Mouse (Mus musculus): Measurements from ENCODE around the gene Tnnt2. TPM values are rescaled to one million over a fixed set of nuclear protein-coding genes. Genes with fewer than 3 reads are reported as not detected.

The Tnnt2 gene
- polyA plus RNA-seq, 1 experiment from 2014 or later = 0.63 TPM

DNA sequence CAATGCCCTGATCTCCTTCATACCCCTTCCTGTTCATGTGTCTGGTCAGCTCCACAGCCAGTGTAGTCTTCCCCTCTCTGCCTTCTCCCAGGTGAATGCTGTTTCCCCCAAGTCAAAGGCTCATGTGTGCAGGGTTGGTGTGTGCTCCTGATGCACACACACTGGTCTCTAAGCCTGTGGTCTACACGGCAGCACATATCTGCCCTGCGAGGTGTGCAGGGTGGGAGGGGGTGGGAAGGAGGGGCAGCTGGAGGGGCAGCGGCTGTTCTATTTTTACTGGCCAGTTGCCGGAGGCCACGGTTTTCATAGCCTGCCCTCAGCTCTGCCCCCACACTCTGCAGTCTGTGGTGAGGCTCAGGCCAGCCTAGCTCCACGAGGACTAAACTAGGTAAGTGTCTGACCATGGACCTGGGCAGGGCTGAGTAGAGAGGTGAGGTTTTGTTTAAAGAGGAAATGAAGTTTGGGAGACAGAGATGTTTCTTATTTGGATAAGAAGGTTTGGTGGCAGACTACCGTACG lies 37.0 kb upstream of the Tnnt2 start:
- 80% methylated on average over 8 of the region's 8 CpGs for WGBS
- Histone ChIP-seq H3K36me3 (ENCODE audit: control insufficient read depth, insufficient read depth) (no peaks in the 10 kb centered on the region), H3K4me3 (replicated peaks; ENCODE audit: low read length) (no peak overlapping the region), H3K9me3 (ENCODE audit: control insufficient read depth, low read length) (no peaks in the 10 kb centered on the region), H3K4me1 (replicated peaks; ENCODE audit: control insufficient read depth, insufficient read depth, low read length) (peaks cover 4% of the 10 kb centered on the region), H3K4me2 (ENCODE audit: low read length) (no peak overlapping the region), H3K27ac (ENCODE audit: low read length) (no peak overlapping the region), H3K27me3 (replicated peaks; ENCODE audit: control insufficient read depth, insufficient read depth, low read length) (no peaks in the 10 kb centered on the region), H3K9ac (replicated peaks; ENCODE audit: low read depth, low read length) (no peak overlapping the region)
- ATAC-seq = no peak

- H3K4me3 ChIP-seq (replicated peaks; ENCODE audit: low read length) = no peak overlapping the region
- H3K27ac ChIP-seq (ENCODE audit: low read length) = no peak overlapping the region
- H3K9me3 ChIP-seq (ENCODE audit: control insufficient read depth, low read length) = no peaks in the 10 kb centered on the region
- no peaks in the 10 kb centered on the region for H3K36me3 ChIP-seq (ENCODE audit: control insufficient read depth, insufficient read depth)
- 48% methylated on average over 8 of the region's 8 CpGs for WGBS
- no peak for ATAC-seq
- peaks cover 4% of the 10 kb centered on the region for H3K4me1 ChIP-seq (replicated peaks; ENCODE audit: control insufficient read depth, insufficient read depth, low read length)
- no peaks in the 10 kb centered on the region for H3K27me3 ChIP-seq (replicated peaks; ENCODE audit: control insufficient read depth, insufficient read depth, low read length)
- no peak overlapping the region for H3K9ac ChIP-seq (replicated peaks; ENCODE audit: low read depth, low read length)
- no peak overlapping the region for H3K4me2 ChIP-seq (ENCODE audit: low read length)
Observed at GRCm38 (mm10) chr1:135800192-135800950, 35.8 kb upstream of the Tnnt2 start.

- no peaks in the 10 kb centered on the region for H3K36me3 ChIP-seq (ENCODE audit: control insufficient read depth, insufficient read depth)
- no peaks in the 10 kb centered on the region for H3K27me3 ChIP-seq (replicated peaks; ENCODE audit: control insufficient read depth, insufficient read depth, low read length)
- no peak overlapping the region for H3K4me3 ChIP-seq (replicated peaks; ENCODE audit: low read length)
- no peak overlapping the region for H3K9ac ChIP-seq (replicated peaks; ENCODE audit: low read depth, low read length)
- ATAC-seq = no peak
- H3K27ac ChIP-seq (ENCODE audit: low read length) = no peak overlapping the region
- peaks cover under 1% of the 10 kb centered on the region for H3K4me1 ChIP-seq (replicated peaks; ENCODE audit: control insufficient read depth, insufficient read depth, low read length)
- H3K9me3 ChIP-seq (ENCODE audit: control insufficient read depth, low read length) = no peaks in the 10 kb centered on the region
- H3K4me2 ChIP-seq (ENCODE audit: low read length) = no peak overlapping the region
- 60% methylated on average over 10 of the region's 10 CpGs for WGBS
Observed at GRCm38 (mm10) chr1:135807546-135807945, 28.6 kb upstream of the Tnnt2 start.

DNA sequence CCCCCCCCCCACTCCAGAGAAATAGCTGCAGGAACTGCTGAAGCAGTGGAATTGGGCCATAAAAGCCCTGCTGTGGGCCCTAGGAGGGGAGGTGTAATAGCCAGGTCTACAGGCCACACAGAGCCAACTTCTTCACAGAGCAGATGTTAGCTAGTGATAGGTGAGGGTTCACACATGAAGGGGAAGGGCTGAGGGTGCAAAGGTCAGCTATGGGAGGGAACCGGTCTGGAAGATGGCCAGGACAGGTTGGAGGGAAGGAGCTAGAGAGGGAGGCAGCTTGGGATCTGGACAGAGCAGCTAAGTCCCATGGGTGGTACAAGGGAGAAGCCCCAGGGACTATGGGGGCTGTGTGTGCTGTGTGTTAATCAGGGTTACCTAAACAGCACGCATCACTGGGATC lies 26.0 kb upstream of the Tnnt2 start:
- Histone ChIP-seq H3K4me3 (replicated peaks; ENCODE audit: low read length) (no peak overlapping the region), H3K36me3 (ENCODE audit: control insufficient read depth, insufficient read depth) (no peaks in the 10 kb centered on the region), H3K4me2 (ENCODE audit: low read length) (no peak overlapping the region), H3K27ac (ENCODE audit: low read length) (no peak overlapping the region), H3K27me3 (replicated peaks; ENCODE audit: control insufficient read depth, insufficient read depth, low read length) (no peaks in the 10 kb centered on the region), H3K9ac (replicated peaks; ENCODE audit: low read depth, low read length) (no peak overlapping the region), H3K9me3 (ENCODE audit: control insufficient read depth, low read length) (no peaks in the 10 kb centered on the region), H3K4me1 (replicated peaks; ENCODE audit: control insufficient read depth, insufficient read depth, low read length) (peaks cover 8% of the 10 kb centered on the region)
- 92% methylated on average over 2 of the region's 2 CpGs for WGBS
- ATAC-seq = no peak

GRCm38 (mm10) chr1:135811016-135811646 lies 25.0 kb upstream of the Tnnt2 start:
- no peak overlapping the region for H3K27ac ChIP-seq (ENCODE audit: low read length)
- H3K27me3 ChIP-seq (replicated peaks; ENCODE audit: control insufficient read depth, insufficient read depth, low read length) = no peaks in the 10 kb centered on the region
- no peak overlapping the region for H3K9ac ChIP-seq (replicated peaks; ENCODE audit: low read depth, low read length)
- no peak overlapping the region for H3K4me3 ChIP-seq (replicated peaks; ENCODE audit: low read length)
- 37% methylated on average over 7 of the region's 7 CpGs for whole genome bisulfite sequencing
- H3K4me2 ChIP-seq (ENCODE audit: low read length) = no peak overlapping the region
- H3K36me3 ChIP-seq (ENCODE audit: control insufficient read depth, insufficient read depth) = no peaks in the 10 kb centered on the region
- peaks cover 8% of the 10 kb centered on the region for H3K4me1 ChIP-seq (replicated peaks; ENCODE audit: control insufficient read depth, insufficient read depth, low read length)
- no peaks in the 10 kb centered on the region for H3K9me3 ChIP-seq (ENCODE audit: control insufficient read depth, low read length)
- ATAC-seq = no peak

GRCm38 (mm10) chr1:135812205-135812604 lies 23.9 kb upstream of the Tnnt2 start:
- H3K27me3 ChIP-seq (replicated peaks; ENCODE audit: control insufficient read depth, insufficient read depth, low read length) = peaks cover 7% of the 10 kb centered on the region
- H3K4me1 ChIP-seq (replicated peaks; ENCODE audit: control insufficient read depth, insufficient read depth, low read length) = peaks cover 8% of the 10 kb centered on the region
- H3K36me3 ChIP-seq (ENCODE audit: control insufficient read depth, insufficient read depth) = no peaks in the 10 kb centered on the region
- no peak overlapping the region for H3K9ac ChIP-seq (replicated peaks; ENCODE audit: low read depth, low read length)
- no peak for ATAC-seq
- no peaks in the 10 kb centered on the region for H3K9me3 ChIP-seq (ENCODE audit: control insufficient read depth, low read length)
- H3K4me2 ChIP-seq (ENCODE audit: low read length) = no peak overlapping the region
- H3K4me3 ChIP-seq (replicated peaks; ENCODE audit: low read length) = no peak overlapping the region
- no peak overlapping the region for H3K27ac ChIP-seq (ENCODE audit: low read length)
- WGBS = 70% methylated on average over 3 of the region's 3 CpGs

DNA sequence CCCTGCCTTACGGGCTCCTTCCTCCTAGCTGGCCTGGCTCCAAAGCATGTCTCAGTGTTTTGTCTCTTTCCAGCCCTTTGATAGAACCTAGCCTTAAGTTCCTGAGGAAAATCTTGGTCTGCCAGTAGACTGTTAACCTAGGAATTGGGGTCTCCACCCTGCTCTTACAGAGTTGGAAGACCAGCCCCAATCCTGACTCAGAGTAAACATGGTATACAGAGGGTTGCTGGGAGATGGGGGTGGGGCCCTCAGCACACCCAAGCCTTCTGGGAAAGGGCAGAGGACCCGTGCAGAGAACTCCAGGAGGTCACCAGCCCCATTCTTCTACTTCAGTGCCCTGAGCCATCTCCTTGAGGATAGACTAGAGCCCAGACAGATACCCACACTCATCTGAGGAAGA lies 23.5 kb upstream of the Tnnt2 start:
- Histone ChIP-seq H3K27me3 (replicated peaks; ENCODE audit: control insufficient read depth, insufficient read depth, low read length) (peaks cover 11% of the 10 kb centered on the region), H3K4me2 (ENCODE audit: low read length) (no peak overlapping the region), H3K9me3 (ENCODE audit: control insufficient read depth, low read length) (no peaks in the 10 kb centered on the region), H3K4me3 (replicated peaks; ENCODE audit: low read length) (no peak overlapping the region), H3K4me1 (replicated peaks; ENCODE audit: control insufficient read depth, insufficient read depth, low read length) (peaks cover 8% of the 10 kb centered on the region), H3K27ac (ENCODE audit: low read length) (no peak overlapping the region), H3K9ac (replicated peaks; ENCODE audit: low read depth, low read length) (no peak overlapping the region), H3K36me3 (ENCODE audit: control insufficient read depth, insufficient read depth) (no peaks in the 10 kb centered on the region)
- ATAC-seq = no peak
- 20% methylated on average over 2 of the region's 2 CpGs for WGBS

DNA sequence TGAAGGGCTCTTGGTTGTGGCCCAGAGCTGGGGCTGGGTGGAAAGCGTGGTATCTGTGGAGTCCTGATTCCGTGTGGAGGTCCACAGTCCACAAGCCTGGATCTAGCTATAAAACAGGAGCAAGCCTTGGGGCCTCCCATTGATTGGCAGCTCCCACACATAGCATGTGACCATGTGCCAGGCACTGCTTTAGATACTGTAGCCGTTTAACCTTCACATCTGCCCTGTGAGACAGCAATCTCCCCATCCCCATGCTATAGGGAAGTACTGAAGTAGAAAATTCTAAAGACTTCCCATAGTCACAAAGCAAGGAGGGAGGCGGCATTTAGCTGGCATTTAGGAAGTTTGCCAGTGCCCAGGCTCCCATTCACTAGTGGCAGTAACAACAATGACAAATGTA lies 23.1 kb upstream of the Tnnt2 start:
- ATAC-seq = peak; percentile 52; the same call in 1 of the 2 replicates
- WGBS = 44% methylated on average over 4 of the region's 4 CpGs
- peaks cover 16% of the 10 kb centered on the region for H3K27me3 ChIP-seq (replicated peaks; ENCODE audit: control insufficient read depth, insufficient read depth, low read length)

DNA sequence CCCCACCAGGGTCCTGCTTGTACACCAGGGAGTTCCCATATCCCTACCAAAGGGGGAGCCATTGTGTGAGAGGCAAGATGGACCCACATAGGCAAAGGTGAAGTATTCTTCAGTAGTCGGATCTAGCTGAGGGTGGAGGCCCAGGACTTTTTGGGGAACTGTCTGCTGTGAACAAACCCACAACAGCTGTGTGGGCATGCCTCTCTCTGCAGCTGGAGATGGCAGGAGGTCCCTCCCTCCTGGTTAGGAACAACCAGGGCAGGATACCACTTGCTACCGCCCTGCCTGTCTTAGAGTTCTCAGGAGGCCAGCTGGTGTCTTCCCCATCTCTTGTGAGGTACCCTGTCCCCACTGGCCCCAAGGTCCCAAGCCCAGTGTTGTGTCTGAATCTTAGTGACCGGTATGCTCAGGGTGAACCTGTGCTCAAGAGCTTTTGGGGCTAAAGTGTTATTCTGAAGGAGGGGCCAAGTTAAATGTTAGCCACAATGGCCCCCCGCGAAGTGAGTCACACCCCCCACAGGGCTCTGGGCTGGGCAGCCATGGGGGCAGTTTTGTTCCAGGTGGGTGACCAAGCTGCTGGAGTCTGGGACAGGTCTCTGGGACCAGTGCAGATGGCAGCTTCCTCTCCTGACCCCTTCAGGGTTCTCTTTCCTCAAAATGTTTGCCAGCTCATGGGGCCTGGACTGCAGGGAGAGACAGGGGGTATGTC lies 22.3 kb upstream of the Tnnt2 start:
- H3K9me3 ChIP-seq (ENCODE audit: control insufficient read depth, low read length) = no peaks in the 10 kb centered on the region
- no peak overlapping the region for H3K27ac ChIP-seq (ENCODE audit: low read length)
- H3K9ac ChIP-seq (replicated peaks; ENCODE audit: low read depth, low read length) = no peak overlapping the region
- no peak for ATAC-seq
- H3K27me3 ChIP-seq (replicated peaks; ENCODE audit: control insufficient read depth, insufficient read depth, low read length) = peaks cover 18% of the 10 kb centered on the region
- H3K4me1 ChIP-seq (replicated peaks; ENCODE audit: control insufficient read depth, insufficient read depth, low read length) = peaks cover 16% of the 10 kb centered on the region
- no peaks in the 10 kb centered on the region for H3K36me3 ChIP-seq (ENCODE audit: control insufficient read depth, insufficient read depth)
- H3K4me2 ChIP-seq (ENCODE audit: low read length) = no peak overlapping the region
- WGBS = 91% methylated on average over 5 of the region's 5 CpGs
- no peak overlapping the region for H3K4me3 ChIP-seq (replicated peaks; ENCODE audit: low read length)

More for the DNA sequence above, 23.1 kb upstream of the Tnnt2 start:
- H3K4me1 ChIP-seq (replicated peaks; ENCODE audit: control insufficient read depth, insufficient read depth, low read length) = peaks cover 8% of the 10 kb centered on the region
- no peak overlapping the region for H3K4me3 ChIP-seq (replicated peaks; ENCODE audit: low read length)
- no peaks in the 10 kb centered on the region for H3K9me3 ChIP-seq (ENCODE audit: control insufficient read depth, low read length)
- no peak overlapping the region for H3K9ac ChIP-seq (replicated peaks; ENCODE audit: low read depth, low read length)
- no peak overlapping the region for H3K4me2 ChIP-seq (ENCODE audit: low read length)
- H3K36me3 ChIP-seq (ENCODE audit: control insufficient read depth, insufficient read depth) = no peaks in the 10 kb centered on the region
- no peak overlapping the region for H3K27ac ChIP-seq (ENCODE audit: low read length)

Data from forebrain, embryonic 16.5 days (tissue).